8 mouse cellular contexts compared by ENCODE assay signal in genomic region chr7:84528796-84529533, GRCm38 (mm10). TPM values are rescaled to one million over a fixed set of nuclear protein-coding genes. Genes with fewer than 3 reads are reported as not detected.
DNase-seq lines count a peak whose midpoint lies in the region; ATAC-seq and TF ChIP-seq lines count a peak whose summit lies in the region.

Gm2115 (plus strand) TSS chr7:84528954.

- DNase-seq in heart, adult 2 months: peak; percentile 23 to 42
- no peak for DNase-seq in heart, postnatal 25 days (ENCODE audit: low spot score)
- peak; percentile 70 to 77 for DNase-seq in kidney, postnatal 25 days
- DNase-seq in lung, adult 18-20 months: peak; percentile 44 to 64
- peak; percentile 55 for DNase-seq in ovary, postnatal 36 days (ENCODE audit: low spot score)

- 2% methylated on average over 52 of the region's 52 CpGs for WGBS in heart, adult 2 months
- WGBS in heart, embryonic 16.5 days: 1% methylated on average over 52 of the region's 52 CpGs

- no peak within 1 kb of the TSS for H3K27ac ChIP-seq in heart, adult 2 months
- peak within 1 kb of the TSS; percentile 50; the same call in 1 of the 2 replicates for H3K27ac ChIP-seq in cortical plate, adult 2 months (ENCODE audit: insufficient read depth, low read length)
- H3K27ac ChIP-seq in heart, embryonic 16.5 days (ENCODE audit: low read length): no peak within 1 kb of the TSS

- H3K36me3 ChIP-seq in heart, adult 2 months (ENCODE audit: control insufficient read depth, insufficient read depth, low read length): no peaks in the 10 kb centered on the region
- H3K36me3 ChIP-seq in heart, embryonic 16.5 days (ENCODE audit: control insufficient read depth, insufficient read depth): no peaks in the 10 kb centered on the region

- peak within 1 kb of the TSS; percentile 73 for H3K4me2 ChIP-seq in heart, embryonic 16.5 days (ENCODE audit: low read depth, low read length)

- TF ChIP-seq CTCF in heart, adult 2 months (IDR thresholded peaks at IDR 0.05): no peak
- no peak for TF ChIP-seq CTCF in cortical plate, adult 2 months (IDR thresholded peaks at IDR 0.05; ENCODE audit: extremely low read depth, insufficient read depth, low read length)

- H3K4me1 ChIP-seq in heart, adult 2 months (ENCODE audit: control insufficient read depth, insufficient read depth, low read length): no peaks in the 10 kb centered on the region
- no peaks in the 10 kb centered on the region for H3K4me1 ChIP-seq in cortical plate, adult 2 months (ENCODE audit: control insufficient read depth, insufficient read depth, low read length)
- peaks cover 6% of the 10 kb centered on the region; the same call in 1 of the 2 replicates for H3K4me1 ChIP-seq in heart, embryonic 16.5 days (ENCODE audit: control insufficient read depth, insufficient read depth, low read length)

- H3K27me3 ChIP-seq in heart, adult 2 months (ENCODE audit: control insufficient read depth, insufficient read depth, low read length): peaks cover 2% of the 10 kb centered on the region; the same call in 1 of the 2 replicates
- peaks cover 24% of the 10 kb centered on the region for H3K27me3 ChIP-seq in heart, embryonic 16.5 days (ENCODE audit: control insufficient read depth, insufficient read depth, low read length)

- no peak within 1 kb of the TSS for H3K9ac ChIP-seq in heart, adult 2 months (ENCODE audit: low read depth, low read length)
- H3K9ac ChIP-seq in heart, embryonic 16.5 days (ENCODE audit: low read length): peak within 1 kb of the TSS; percentile 34; the same call in 1 of the 2 replicates

- TF ChIP-seq POLR2A in heart, adult 2 months (IDR thresholded peaks at IDR 0.05; ENCODE audit: insufficient read depth, low read depth, low read length): no peak
- no peak for TF ChIP-seq POLR2A in cortical plate, adult 2 months (IDR thresholded peaks at IDR 0.05; ENCODE audit: extremely low read depth, insufficient read depth, low read length)

- no peak within 1 kb of the TSS; the same call in 1 of the 2 replicates for H3K4me3 ChIP-seq in heart, adult 2 months
- peak within 1 kb of the TSS; percentile 60 for H3K4me3 ChIP-seq in cortical plate, adult 2 months (ENCODE audit: insufficient read depth, low read length)
- peak within 1 kb of the TSS; percentile 49 for H3K4me3 ChIP-seq in heart, embryonic 16.5 days (ENCODE audit: low read length)

- H3K79me2 ChIP-seq in heart, adult 2 months (replicated peaks; ENCODE audit: control insufficient read depth, insufficient read depth, low read length): no peaks in the 10 kb centered on the region

- TF ChIP-seq EP300 in heart, adult 2 months (IDR thresholded peaks at IDR 0.05; ENCODE audit: insufficient read depth, low read depth, low read length): no peak

- intact Hi-C loops in heart, adult 2 months (cut with DNase I): no loop called here
- intact Hi-C loops in heart, postnatal 25 days (cut with DNase I): no loop called here

- H3K9me3 ChIP-seq in heart, embryonic 16.5 days (replicated peaks; ENCODE audit: control insufficient read depth, low read length): no peaks in the 10 kb centered on the region

- ATAC-seq in heart, embryonic 16.5 days (replicated peaks; ENCODE audit: extremely low read depth, insufficient read depth, low FRiP score): peak; percentile 69; the same call in 1 of the 2 replicates
- ATAC-seq in activated CD4-positive, CD25-positive, alpha-beta regulatory T cell, adult 4 months: no peak

RNA-seq across cellular contexts. Expression of gene Gm2115, which starts in this region (rescaled TPM):
- under 1 TPM; 0.10 to 0.25 TPM for total RNA-seq in heart, adult 2 months (2021)
- 0.29 and 0.61 TPM in 2 replicates for polyA plus RNA-seq in heart, adult 2 months (2012; rRNA removed)
- total RNA-seq in heart, postnatal 25 days (2021): under 1 TPM; 0.36 to 0.42 TPM
- 7.1 and 12.5 TPM in 2 replicates for polyA plus RNA-seq in cortical plate, adult 2 months (2012; rRNA removed)
- polyA plus RNA-seq in heart, embryonic 16.5 days (2015; fragmentation: Nextera tagmentation; extraction: Ambion mirVana): 0.13 and 0.47 TPM in 2 replicates
- under 1 TPM in 1 of 2 experiments, not detected in 1; 0.17 TPM for polyA plus RNA-seq in activated CD4-positive, CD25-positive, alpha-beta regulatory T cell, adult 4 months (2017; shearing (Covaris generic))

Comparison
In these comparisons a context has a peak if more than half of its experiments do, and no peak if none do; other contexts are left out.
1. Peak in DNase-seq in heart, adult 2 months; RNA of the gene not detected or under 1 TPM.
2. Peak in ATAC-seq, H3K4me3 ChIP-seq, H3K9ac ChIP-seq and H3K4me2 ChIP-seq in heart, embryonic 16.5 days; RNA of the gene not detected or under 1 TPM.